Mouse (Mus musculus) neural tube, postnatal 0 days (tissue): ENCODE results near the gene Dcakd. TPM values are rescaled to one million over a fixed set of nuclear protein-coding genes. Genes with fewer than 3 reads are reported as not detected.

ENCODE experiments used
- microRNA-seq: library from miRNA; unstranded; fragments of <30 nt; microRNA quantifications from one replicate; pipeline ENCODE4, GENCODE M21; 2016
- polyA plus RNA-seq: library from polyadenylated mRNA; unstranded; fragments of >200 nt; fragmentation: Nextera tagmentation; extraction: Ambion mirVana; gene quantifications from 2 replicates; pipeline ENCODE4 v1.2.1, GENCODE M21; 2015

The Dcakd gene
- polyA plus RNA-seq = 127 and 160 TPM in 2 replicates

DNA sequence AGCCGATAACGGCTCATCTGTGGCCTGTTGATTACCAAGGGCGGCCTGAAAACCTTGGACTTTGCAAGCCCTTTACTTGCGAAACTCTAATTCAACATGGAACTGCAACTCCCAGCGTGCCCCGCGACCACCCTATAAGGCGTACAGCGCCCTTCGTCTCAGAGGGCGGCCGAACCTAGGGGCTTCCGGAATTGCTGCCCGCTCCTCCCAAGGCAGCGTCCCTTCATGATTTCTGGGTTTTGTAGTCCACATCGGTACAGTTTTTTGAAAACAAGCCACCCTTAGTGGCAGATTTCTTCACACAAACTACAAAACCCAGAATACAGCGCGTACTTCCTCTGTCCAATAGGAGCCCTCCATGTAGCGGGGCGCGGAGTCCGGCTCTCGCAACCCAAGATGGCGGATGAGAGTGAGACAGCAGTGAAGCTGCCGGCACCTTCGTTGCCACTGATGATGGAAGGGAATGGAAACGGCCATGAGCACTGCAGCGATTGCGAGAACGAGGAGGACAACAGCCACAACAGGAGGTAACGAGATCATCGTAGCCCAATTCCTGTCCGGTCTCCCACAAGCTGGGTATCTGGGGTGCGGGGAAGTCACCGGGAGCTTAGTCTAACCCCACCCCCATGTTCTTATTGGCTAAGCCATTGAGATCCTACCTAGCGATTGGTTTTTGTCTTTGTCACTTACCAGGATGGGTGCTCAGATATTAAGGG lies at the start of gene Dcakd, which contains the start of gene Nmt1:
Dcakd (minus strand) TSS at position 158 of the 716 bp plus-strand sequence.
Nmt1 (plus strand) TSS at position 15 of the 716 bp plus-strand sequence.

GRCm38 (mm10) chr11:102946265-102946991 lies 81.7 kb downstream of the Dcakd start, which contains the start of gene C1ql1:
Gene C1ql1 (minus strand): TSS chr11:102946688.

Small RNA genes within 50 kb of the gene (microRNA-seq; reads per million reads assigned to microRNA genes)
- not detected for gene Mir6931

Other genes with a start within 250 kb of the Dcakd start
- 25.7 and 26.6 TPM in 2 replicates for gene Gjc1, start 208.6 kb downstream of the Dcakd start, polyA plus RNA-seq
- 12.4 and 16.6 TPM in 2 replicates for gene Higd1b, start 192.5 kb downstream of the Dcakd start, polyA plus RNA-seq
- gene Eftud2, start 147.3 kb downstream of the Dcakd start, polyA plus RNA-seq = 92.2 and 102 TPM in 2 replicates
- gene Ccdc103, start 147.1 kb downstream of the Dcakd start, polyA plus RNA-seq = 1.6 and 1.7 TPM in 2 replicates
- gene Fam187a, start 143.2 kb downstream of the Dcakd start, polyA plus RNA-seq = not detected in 2 replicates
- gene Gfap, start 127.4 kb downstream of the Dcakd start, polyA plus RNA-seq = 243 and 290 TPM in 2 replicates
- 0.68 and 0.79 TPM in 2 replicates for gene Kif18b, start 103.2 kb downstream of the Dcakd start, polyA plus RNA-seq
- 17.7 and 23.5 TPM in 2 replicates for gene C1ql1, start 81.6 kb downstream of the Dcakd start, polyA plus RNA-seq
- gene Nmt1, start 143 bp downstream of the Dcakd start, polyA plus RNA-seq = 38.6 and 43.1 TPM in 2 replicates
- gene Plcd3, start 73.3 kb upstream of the Dcakd start, polyA plus RNA-seq = 4.8 and 5.2 TPM in 2 replicates
- gene Acbd4, start 73.3 kb upstream of the Dcakd start, polyA plus RNA-seq = 18.0 and 20.0 TPM in 2 replicates
- 5.9 and 6.1 TPM in 2 replicates for gene Hexim1, start 87.9 kb upstream of the Dcakd start, polyA plus RNA-seq
- 34.2 and 34.3 TPM in 2 replicates for gene Hexim2, start 104.1 kb upstream of the Dcakd start, polyA plus RNA-seq
- 8.1 and 11.3 TPM in 2 replicates for gene Fmnl1, start 142.8 kb upstream of the Dcakd start, polyA plus RNA-seq
- 4.7 and 5.5 TPM in 2 replicates for gene 1700023F06Rik, start 180.2 kb upstream of the Dcakd start, polyA plus RNA-seq
- 1.3 and 2.1 TPM in 2 replicates for gene Spata32, start 190.1 kb upstream of the Dcakd start, polyA plus RNA-seq
- 2.4 and 3.0 TPM in 2 replicates for gene Map3k14, start 239.1 kb upstream of the Dcakd start, polyA plus RNA-seq